Mouse (Mus musculus) right cerebral cortex, postnatal 4 days (tissue): Measurements from ENCODE around the gene Olfr111.
"Not testable (repeated sequence)": the region's sequence is repeated elsewhere in the genome, so short reads cannot be mapped to it uniquely, and the experiment has no call there.

Experiments
- DNase-seq: peaks from one replicate; pipeline ENCODE4 v3.0.0-alpha.2; 2022

Olfr111 gene

GRCm38 (mm10) chr17:37507730-37508129, at the start of gene Olfr111:
Olfr111 (plus strand) TSS chr17:37508030.
- DNase-seq = no peak

GRCm38 (mm10) chr17:37458616-37459015, 49.2 kb upstream of the Olfr111 start, which contains the start of gene Olfr109:
Olfr109 (plus strand) TSS chr17:37458916.
- DNase-seq = no peak

- no peak for DNase-seq
These were observed 24.4 kb upstream of the Olfr111 start, which contains the start of gene H2-M2 for GRCm38 (mm10) chr17:37483452-37483851. H2-M2 (minus strand) TSS chr17:37483552.

DNA sequence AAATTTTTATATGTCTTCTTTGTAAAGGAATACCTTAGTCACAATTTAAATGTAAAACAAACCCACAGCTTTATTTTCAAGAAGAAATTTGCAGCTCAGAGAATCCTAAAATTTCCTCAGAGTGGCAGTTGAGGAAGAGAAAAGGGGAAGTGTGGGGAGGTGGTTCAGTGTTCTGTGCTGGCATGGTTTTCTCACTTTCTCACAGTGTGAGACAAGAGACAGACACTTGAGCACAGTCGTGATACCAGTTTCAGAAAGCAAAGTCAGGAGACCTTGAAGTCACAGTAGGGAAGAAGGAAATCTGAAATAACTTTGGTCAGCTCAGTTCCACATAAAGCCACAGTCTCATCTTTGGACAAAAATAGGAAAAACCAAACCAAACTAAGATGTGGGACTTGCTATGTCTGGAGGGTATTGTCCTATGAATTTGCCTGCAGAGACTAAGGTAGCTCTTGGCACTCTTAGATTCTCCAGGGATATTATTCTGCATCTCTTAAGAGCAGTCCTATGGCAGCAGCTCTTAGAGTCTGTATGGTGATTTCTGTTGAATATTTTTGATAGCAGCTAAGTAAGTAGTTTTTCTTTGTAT, 15.8 kb upstream of the Olfr111 start, which contains the start of gene Olfr110:
Gene Olfr110, plus strand, starts transcription at position 539 of the 589 bp plus-strand sequence.
- DNase-seq = no peak

DNA sequence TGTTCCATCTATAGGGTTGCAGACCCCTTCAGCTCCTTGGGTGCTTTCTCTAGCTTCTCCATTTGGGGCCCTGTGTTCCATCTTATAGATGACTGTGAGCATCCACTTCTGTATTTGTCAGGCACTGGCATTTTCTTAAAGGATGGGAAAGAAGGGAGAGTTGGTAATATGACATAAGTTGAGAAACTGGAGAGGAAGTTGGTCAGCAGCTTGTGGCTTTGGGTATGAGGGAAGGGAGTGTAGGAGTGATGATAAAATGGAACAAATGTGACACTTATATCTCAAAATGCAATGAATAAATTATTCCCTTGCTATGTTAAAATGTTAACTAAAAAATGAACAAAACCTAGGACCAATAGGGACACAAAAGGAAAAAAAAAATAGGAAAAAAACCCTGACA, 16.8 kb downstream of the Olfr111 start:
- not testable (repeated sequence) for DNase-seq

DNA sequence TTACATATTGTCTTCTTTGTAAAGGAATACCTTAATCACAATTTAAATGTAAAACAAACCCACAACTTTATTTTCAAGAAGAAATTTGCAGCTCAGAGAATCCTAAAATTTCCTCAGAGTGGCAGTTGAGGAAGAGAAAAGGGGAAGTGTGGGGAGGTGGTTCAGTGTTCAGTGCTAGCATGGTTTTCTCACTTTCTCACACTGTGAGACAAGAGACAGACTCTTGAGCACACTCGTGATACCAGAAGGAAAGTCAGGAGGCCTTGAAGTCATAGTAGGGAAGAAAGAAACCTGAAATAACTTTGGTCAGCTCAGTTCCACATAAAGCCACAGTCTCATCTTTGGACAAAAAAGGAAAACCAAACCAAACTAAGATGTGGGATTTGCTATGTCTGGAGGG, 17.6 kb downstream of the Olfr111 start:
- not testable (repeated sequence) for DNase-seq

DNA sequence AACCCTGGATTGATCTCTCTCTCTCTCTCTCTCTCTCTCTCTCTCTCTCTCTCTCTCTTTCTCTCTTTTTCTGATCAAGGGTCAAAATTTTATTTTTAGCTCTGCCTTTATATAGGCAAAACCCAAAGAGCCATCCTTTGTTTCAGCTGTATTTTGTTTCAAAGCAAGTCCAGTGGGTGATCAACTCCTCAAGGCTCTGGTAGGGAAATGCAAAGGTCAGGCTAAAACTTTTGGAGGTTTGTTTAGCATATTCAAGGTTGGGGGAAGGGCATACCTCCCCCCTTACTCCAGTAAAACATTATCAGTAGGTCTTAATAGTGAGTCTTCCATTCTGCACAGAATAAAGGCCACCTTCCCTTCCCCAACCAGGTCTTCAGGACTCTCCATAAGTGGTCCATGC, 27.3 kb downstream of the Olfr111 start:
- no peak for DNase-seq

DNA sequence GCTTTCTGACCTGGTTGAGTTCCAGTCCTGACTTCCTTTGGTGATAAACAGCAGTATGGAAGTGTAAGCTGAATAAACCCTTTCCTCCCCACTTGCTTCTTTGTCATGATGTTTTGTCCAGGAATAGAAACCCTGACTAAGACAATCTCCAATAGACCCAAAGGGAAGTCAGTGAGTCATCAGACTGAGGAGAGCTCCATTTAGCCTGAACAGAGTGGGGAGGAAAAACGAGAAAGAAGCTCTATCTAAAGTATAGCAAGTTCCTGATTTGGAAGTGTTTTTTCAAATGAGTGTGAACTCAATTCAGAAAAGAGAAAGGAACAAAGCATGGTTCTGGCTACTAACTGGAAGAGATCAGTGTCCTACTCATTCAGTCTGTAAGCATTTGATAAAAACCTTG, 30.6 kb downstream of the Olfr111 start:
- DNase-seq = not testable (repeated sequence)

- DNase-seq = no peak
These were observed 33.8 kb downstream of the Olfr111 start for GRCm38 (mm10) chr17:37541454-37542119.

DNA sequence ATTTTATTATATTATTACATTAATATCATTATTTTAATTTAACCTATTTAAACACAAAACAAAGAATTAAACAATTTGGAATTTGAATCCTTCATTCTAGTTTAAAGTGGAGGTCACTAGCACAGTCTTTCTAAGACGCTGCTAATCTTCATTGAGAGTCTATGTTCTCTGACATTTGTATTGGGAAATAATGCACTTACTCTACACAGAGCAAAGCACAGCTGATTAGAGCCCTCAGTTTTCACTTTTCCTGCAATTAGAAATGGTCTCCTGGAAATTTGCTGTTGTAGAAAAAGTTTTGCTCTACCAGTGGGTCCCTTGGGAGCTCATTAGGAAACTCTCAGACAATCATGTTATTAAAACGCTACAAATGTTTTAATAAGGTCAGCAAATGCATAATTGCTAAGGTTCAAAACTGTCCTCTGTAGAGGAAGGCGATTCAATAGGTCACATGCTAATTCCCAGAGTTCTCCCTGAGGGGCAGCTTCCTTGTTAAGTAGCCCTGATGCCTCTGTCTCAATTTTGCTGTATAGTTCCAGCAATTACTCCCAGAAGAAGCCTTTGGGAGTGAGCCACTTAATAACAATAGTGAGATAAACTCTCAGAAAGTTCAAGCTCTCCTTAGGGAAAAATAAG, 36.1 kb downstream of the Olfr111 start:
- no peak for DNase-seq

- DNase-seq = no peak
These were observed 51.2 kb downstream of the Olfr111 start for GRCm38 (mm10) chr17:37558913-37559615.

DNA sequence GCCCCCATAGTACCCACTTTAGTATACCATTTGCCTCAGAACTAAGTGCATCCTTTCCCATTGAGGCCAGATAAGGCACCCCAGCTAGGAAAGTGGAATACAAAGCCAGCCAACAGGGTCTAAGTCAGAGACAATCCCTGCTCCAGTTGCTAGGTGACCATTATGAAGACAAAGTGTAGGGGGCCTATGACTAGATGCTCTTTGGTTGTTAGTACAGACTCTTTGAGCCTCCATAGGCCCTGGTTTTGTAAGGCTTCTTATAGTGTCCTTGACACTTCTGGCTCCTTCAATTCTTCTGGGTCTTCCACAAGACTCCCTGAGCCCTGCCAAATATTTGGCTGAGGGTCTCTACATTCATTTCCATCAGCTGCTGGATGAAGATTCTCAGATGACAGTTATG, 61.5 kb downstream of the Olfr111 start, which contains the start of gene Olfr112:
Gene Olfr112, minus strand, starts transcription at position 101 of the 400 bp plus-strand sequence.
- DNase-seq = no peak

- DNase-seq = no peak
These were observed 69.7 kb downstream of the Olfr111 start, which contains the start of gene Olfr113 for GRCm38 (mm10) chr17:37577563-37577962. Olfr113 (minus strand) TSS chr17:37577663.
